Mouse (Mus musculus) gastrocnemius, adult 18-20 months (tissue): Measurements from ENCODE around the gene 6430550D23Rik. TPM values are rescaled to one million over a fixed set of nuclear protein-coding genes. Genes with fewer than 3 reads are reported as not detected.
"Not testable (repeated sequence)": the region's sequence is repeated elsewhere in the genome, so short reads cannot be mapped to it uniquely, and the experiment has no call there.

Experiments used
- DNase-seq: peaks from one replicate; pipeline ENCODE4 v3.0.0; 2021; ENCODE audit warnings: low spot score
- total RNA-seq, 2 experiments: library from RNA; stranded (reverse); gene quantifications; 2 replicates each; pipeline ENCODE4 v1.2.3; 2021

The 6430550D23Rik gene
- total RNA-seq, 2 experiments from 2014 or later = 0.12 to 0.41 TPM

DNA sequence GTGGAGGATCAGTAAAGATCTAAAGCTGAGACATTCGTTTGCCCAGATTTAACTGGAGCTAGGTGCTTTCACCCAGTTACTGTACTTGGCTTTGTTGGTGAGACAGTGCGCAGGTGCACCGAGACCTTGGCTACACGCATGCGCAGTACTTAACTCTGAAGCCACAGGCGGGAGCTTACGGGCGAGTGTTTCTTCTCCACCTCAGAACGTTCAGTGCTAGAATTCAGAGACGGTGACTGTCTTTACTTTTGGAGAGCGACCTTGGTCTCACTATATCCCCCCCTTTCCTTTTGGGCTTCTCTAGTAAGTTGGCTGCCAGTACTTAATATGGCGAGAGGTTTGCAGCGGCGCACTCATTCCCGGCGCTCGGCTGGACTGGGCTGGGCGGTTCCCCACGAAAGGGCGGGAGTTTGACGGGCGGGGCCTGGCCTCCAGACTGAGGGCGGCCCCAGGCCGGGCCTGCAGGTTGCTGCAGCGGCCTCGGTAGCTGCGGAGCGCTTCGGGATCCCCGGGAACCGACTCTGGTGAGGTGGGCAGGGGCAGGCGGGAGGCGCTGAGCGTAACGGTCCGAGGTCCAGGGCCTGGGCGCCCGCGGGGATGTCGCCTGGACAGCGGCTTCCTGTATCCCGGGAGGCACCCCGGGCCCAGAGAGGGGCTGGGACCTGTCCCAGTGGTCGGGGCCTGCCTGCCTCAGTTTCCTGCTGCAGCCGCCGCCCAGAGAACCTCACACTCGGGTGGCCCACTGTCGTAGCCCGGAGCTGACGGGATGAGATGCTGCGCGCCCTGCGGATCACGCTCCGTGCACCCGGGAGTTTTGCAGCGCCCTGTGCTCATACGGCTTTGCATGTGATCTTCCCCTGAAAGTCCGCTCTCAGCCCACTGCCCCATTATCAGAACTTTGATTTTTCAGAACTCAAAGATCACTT lies 51.4 kb downstream of the 6430550D23Rik start, which contains the start of gene Cep250:
Cep250 (plus strand) TSS at position 325 of the 926 bp plus-strand sequence.
- peak; percentile 92 for DNase-seq

DNA sequence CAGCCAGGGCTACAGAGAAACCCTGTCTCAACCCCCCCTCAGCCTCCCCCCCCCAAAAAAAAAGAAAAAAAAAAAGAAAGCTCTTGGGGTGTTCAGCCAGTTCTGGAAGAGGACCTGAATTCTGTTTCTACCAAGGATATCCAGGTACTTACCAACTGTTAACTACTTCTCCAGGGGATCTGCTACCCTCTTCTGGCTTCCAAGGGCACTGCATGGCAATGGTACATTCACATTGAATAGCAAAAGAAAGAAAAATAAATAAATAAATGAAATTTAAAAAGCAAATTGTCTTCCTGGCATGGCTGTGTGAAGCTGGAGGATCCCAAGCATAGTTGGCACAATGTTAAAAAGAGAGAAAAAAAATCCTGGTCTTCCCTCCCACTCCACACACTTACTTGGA lies 55.8 kb downstream of the 6430550D23Rik start:
- DNase-seq = peak; percentile 58

DNA sequence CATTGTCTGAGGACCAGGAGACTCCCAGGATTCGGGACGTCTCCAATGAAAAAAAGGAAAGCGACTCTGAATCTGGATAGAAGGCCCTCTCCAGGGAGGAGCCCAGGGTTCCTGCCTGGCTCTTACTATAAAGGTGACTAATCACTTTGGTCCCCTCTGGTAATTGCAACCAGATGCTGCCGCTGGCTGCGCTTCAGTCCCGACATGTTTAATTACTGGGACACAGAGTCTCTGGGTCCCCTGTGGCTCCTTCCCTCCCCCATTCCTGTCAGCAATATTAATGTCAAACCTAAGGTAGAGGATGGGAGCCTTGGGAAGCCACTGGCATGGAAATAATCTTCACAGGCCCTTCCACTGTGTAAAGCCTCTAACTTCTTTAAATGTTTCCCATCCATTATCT lies 58.4 kb downstream of the 6430550D23Rik start:
- peak; percentile 34 for DNase-seq

DNA sequence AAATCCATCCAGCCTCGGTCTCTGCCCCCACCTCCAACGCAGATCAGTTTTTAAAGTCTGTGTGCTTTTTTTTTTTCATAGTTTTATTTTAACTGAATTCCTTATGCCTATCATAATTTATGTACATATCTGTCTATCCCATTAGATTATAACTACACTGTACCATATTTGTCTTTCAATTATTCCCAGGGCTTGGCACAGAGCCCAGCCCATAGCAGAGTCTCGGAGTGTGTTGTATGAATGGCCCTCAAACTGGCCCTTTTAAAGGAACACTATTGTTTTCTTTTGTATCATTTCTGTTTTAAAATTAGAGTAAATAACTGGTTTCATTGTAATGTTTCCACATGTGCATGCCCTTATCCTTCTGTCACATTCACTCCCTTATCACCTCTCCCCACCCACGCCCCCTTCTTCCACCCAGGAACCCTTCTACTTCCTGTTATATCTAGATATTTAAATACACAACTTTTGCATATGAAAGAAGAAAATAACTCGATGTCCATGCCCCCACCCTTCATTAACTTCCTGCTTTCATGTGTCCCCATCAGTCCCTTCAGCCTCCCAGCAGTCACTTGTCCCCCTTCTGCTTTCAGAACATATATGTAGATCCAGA lies 60.3 kb downstream of the 6430550D23Rik start:
- no peak for DNase-seq

DNA sequence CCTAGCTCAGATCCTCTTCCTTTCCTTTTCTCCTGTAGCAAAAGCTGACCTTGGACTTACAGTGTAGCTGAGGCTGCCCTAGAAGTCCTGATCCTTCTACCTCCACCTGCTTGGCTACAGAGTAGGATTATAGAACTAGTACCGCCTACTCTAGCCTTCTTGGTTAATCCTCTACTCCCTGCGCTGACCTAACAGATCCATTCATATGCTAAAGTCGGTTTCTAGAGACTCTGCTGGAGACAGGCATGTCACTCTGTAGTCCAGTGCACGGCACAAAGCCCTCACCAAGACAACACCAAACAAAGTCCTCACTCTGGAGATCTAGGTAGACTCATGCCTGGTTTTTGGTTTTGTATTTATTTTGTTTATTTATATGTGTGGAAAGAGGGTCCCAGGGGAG lies 61.3 kb downstream of the 6430550D23Rik start:
- no peak for DNase-seq

DNA sequence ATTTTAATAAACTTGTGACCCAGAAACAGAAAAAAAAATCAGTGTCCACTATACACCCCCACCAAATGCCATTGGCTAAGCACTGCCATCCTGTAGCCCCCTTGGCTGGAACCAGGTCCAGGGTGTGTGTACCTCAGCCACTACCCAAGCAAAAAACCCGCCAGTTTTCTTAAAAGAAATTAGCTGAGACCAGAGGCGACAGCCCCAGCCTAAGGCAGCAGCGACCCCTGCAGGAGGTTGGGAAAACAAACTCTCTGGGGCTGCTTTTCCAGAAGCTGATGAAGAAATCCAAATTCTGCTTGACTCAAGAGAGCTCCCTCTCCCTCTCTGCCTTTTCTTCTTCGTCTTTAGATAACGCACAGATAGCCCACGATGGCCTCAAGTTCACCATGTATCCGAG lies 61.7 kb downstream of the 6430550D23Rik start:
- DNase-seq = peak; percentile 72

DNA sequence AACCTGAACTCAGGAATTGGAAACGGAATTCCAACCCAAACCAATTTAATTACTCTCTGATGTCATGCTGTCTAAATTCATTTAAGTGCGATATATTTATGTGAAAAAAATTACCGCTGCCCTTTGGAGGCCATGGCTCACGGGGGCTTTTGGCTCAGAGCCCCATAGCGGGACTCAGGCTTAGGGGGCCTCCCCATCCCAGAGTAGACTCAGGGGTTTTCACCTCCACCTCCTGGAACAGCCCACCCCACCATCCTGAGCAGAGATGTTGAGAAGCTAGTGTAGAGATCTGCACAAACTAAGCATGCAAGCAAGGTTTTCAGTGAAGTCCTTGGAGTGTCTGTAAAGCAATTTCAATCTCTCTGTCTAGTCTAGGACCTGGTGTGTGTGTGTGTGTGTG lies 62.2 kb downstream of the 6430550D23Rik start:
- no peak for DNase-seq

DNA sequence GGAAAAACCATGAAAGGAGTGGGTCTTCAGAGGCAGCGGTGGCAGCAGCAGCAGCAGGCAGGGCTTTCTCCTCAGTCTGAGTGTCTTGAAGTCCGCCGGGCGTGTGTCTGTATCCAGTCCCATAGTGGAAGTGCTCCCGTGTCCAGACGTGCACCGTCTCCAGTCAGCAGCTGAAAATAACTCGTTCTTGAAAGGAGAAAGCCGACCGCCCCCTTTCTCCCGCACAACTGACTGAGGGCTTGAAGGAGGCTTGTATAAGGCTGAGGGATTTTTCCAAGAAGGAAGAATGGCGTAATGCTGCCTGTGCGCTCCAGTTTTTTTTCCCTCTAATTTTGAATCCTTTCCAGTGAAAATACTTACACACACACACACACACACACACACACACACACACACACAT lies 62.7 kb downstream of the 6430550D23Rik start, which contains the start of gene Gdf5:
Gdf5 (minus strand) TSS at position 244 of the 400 bp plus-strand sequence.
- no peak for DNase-seq

DNA sequence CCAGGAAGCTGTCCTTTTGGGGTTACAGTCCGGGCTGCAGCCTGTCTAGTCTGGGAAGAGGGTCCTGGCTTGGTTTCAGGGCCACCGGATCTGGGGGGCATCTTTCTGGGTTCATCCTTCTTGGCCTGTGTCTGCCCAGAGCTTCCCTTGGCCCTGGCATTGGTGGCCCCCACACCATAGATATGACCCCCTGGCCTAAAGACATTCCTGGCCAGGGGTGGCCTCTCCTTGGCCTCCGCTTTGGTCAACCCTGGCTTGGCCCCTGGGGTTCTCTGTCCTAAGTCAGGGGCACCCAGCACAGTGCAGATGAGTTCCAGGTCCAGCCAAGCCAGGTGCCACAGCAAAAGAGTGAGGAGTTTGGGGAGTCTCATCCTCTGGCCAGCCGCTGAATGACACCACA lies 63.1 kb downstream of the 6430550D23Rik start:
- no peak for DNase-seq

DNA sequence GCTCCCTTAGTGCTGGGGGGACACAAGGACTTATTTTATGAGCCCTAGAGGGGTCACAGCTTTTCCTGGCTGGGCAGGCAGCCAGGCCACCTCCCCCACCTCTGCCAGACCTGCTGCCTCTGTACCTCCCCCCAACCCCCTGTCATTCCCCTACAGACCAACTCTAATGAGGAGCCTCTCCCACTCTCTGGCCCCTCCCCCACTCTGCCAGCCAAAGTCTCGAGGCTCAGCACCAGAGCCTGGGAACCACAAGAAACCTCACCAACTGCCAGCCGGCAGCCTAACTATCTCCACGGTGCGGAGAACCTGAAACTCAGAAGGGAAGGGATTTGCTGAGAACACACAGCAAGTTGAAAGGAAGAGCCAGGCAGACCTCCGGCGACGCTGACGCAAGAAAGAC lies 64.3 kb downstream of the 6430550D23Rik start:
- no peak for DNase-seq

DNA sequence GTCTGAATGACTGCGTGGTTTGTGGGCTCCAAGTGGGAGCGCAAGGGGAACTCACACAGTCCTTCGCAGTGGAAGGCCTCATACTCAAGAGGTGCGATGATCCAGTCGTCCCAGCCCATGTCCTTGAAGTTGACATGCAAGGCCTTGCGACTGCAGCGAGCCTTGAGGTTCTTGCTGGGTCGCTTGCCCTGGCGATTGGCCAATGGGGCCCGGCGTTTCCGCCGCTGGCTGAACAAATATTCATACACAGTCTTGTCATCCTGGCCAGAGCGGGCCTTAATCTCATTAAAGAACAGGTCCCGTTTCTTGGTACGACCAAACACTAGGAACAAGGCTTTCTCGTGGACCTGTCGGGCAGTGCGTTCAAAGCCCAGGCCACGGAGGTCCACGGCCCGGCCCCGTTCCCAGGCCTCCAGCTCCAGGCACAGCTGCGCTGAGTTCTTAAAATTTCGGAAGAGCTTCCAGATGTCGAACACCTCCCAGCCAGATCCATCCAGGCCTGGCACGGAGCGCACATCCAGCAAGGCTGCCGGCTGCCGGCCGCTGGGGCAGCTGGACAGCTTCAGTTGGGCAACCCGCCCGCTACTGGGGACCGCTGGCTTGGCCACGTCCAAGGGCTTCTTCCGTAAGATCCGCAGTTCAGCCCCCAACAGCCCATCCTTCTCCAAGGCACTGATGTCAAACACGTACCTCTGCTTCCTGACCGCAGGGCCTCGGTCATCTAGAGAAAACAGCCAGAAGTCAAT lies 65.9 kb downstream of the 6430550D23Rik start:
- peak; percentile 31 for DNase-seq

DNA sequence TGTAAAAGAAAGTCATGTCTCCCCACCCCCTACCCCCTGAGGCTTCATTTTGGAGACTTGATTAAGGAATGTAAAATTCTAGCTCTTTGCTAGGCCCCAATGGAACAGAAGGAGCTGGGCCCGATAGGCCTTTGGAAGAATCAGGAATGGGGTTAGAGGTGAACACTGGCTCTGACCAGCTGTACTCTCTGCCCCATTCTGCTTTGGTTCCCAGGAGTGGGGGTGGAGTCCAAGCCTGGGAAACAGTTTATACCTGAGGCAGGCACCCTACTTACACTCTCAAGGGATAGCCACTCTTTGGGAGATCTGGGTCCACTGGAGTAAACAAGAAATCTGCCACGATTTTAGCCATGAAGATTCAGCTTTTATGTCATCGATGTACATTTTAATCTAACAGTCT lies 67.1 kb downstream of the 6430550D23Rik start, which contains the start of gene Gm15557:
Gm15557 (plus strand) TSS at position 48 of the 400 bp plus-strand sequence.
- DNase-seq = no peak

DNA sequence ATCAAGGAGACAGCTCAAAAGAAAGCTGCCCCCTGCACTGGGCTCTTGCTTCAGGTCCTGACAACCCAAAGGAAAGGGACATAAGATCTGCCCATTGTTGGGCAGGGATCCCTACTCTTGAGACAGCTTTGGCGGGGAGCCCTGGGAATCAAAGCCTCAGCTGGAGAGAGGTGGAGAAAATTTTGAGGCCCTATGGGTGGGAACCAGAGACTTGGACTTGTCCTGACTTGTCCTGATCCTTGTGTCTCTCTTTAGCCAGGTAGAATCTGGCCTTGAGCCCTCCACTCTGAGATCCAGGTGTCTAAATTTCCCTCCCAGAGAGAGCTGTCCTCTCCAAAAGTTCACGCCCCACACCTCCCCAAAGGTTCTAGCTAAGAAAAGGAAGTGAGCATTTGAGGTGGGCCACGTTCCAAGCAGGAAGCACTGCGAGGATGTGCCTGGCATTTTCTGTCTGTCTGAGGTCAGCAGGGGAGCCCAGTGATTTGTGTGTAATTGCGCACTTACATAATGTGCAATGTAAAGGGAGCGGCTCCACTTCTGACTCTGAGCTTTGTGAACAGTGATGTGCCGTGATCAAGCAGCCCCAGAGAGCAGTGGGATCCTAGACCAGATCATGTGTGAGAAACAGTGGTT lies 67.8 kb downstream of the 6430550D23Rik start:
- DNase-seq = no peak

DNA sequence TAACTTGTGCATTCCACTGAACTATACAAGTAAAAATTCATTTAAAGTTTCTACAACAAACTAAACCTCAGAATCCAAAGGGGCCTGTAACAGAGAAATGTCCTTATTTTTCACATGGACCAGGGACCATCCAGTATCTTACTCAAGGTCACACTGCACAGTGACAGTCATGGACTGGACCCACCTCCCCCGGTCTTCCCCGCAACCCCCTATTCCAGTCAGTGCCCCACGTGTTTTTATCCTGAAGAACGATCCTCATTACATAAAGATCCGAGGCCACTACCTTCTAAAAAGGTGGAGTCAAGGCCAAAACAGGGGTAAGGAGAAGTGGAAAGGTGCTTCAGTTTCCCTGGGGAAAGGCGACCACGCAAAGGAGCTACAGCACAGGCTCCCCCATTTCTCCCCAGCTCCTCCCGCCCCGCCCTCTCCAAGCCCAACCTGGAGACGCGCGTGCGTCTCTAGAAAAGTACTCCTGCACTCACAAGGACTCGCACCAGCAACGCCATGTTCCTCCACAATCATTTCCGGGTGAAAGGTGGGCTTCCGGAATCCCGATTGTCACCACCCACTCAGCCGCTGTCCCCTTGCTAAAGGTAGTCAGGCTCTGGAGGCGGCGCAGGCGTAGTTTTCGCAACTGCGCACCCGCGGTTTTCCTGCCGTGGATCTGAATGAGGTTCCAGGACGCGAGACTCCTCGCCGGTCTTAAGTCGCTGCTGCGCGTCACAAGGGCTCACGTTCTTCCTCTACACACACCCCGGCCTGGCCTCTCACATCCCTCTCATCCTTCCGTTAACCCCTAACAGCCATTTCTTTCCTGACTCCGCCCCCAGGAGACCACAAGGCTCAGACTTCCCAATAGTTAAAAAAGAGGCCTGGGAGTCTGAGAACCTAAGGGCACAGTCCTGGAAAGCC lies 78.0 kb downstream of the 6430550D23Rik start, which contains the start of gene Uqcc1:
Uqcc1 (minus strand) TSS at position 780 of the 912 bp plus-strand sequence.
- DNase-seq = peak; percentile 95

DNA sequence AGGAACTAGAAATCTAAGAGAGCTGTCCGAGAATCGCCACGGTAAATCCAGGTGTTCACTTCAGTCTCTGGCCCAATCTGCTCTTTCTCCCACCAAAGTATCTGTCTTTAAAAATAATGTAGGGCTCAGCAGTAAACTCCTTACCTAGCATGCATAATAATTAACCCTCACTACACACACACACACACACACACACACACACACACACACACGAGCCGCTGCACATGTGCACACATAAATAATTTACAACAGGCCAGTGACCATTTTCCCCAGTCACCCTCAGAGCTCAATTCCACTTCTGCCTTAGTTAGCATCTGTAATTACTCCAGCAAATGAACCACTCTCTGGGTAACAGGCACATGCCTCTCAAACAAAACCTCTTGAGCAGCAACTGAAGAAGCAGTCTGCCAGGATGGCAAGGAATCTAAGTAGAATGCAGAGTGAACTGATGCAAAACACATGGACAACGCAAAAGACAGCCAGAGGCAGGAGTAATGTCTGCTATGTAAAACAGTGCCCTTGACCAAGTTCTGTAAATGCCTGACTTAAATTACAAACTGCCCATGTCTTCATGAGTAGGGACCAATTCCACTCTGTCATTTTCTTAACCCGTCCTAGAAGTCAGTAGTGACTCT lies 78.9 kb downstream of the 6430550D23Rik start:
- no peak for DNase-seq

DNA sequence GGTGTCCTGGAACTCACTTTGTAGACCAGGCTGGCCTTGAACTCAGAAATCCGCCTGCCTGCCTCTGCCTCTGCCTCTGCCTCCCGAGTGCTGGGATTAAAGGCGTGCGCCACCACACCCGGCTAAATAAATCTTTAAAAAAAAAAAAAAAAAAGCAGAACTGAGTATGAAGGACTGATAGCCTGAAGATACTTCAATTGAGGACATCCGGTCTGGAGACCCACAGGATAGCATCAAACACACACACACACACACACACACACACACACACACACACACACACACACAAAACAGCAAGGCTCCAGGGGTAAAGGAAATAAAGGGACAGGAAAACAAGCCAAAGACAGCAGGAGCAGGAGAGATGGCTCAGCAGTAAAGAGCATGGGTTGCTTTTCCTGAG lies 82.6 kb downstream of the 6430550D23Rik start:
- DNase-seq = not testable (repeated sequence)
